Mouse (Mus musculus) kidney, embryonic 14.5 days (tissue): ENCODE measurements around the gene Olfr1450. TPM values are rescaled to one million over a fixed set of nuclear protein-coding genes. Genes with fewer than 3 reads are reported as not detected.
"Not testable (repeated sequence)": the region's sequence is repeated elsewhere in the genome, so short reads cannot be mapped to it uniquely, and the experiment has no call there.

Source experiments
- ATAC-seq: fragments of 200-750 bp; cut with Nextera tagmentation; 2 replicates; pipeline ENCODE4 v1.8.0; 2017; ENCODE audit warnings: moderate number of reproducible peaks, mild to moderate bottlenecking, moderate TSS enrichment, moderate library complexity; ENCODE audit not compliant: low FRiP score, low TSS enrichment
- H3K27ac ChIP-seq: fragments of 300-500 bp; sonication (generic); 2 replicates; pipeline ENCODE4 v1.5.1; 2014; ENCODE audit warnings: low read depth, mild to moderate bottlenecking, low read length, moderate library complexity, mixed read lengths
- H3K27me3 ChIP-seq: fragments of 300-500 bp; sonication (generic); 2 replicates; pipeline ENCODE4 v1.6.1; 2014; ENCODE audit warnings: mild to moderate bottlenecking, low read length; ENCODE audit not compliant: control insufficient read depth, insufficient read depth
- H3K36me3 ChIP-seq: fragments of 300-500 bp; sonication (generic); 2 replicates; pipeline ENCODE4 v1.6.1; 2014; ENCODE audit warnings: low read length, mixed read lengths; ENCODE audit not compliant: control insufficient read depth, insufficient read depth
- H3K4me1 ChIP-seq: fragments of 300-500 bp; sonication (generic); 2 replicates; pipeline ENCODE4 v1.6.1; 2014; ENCODE audit warnings: low read length, mixed read lengths; ENCODE audit not compliant: control insufficient read depth, insufficient read depth
- H3K4me2 ChIP-seq: fragments of 300-500 bp; sonication (generic); replicated peaks from 2 replicates; pipeline ENCODE4 v1.6.1; 2014; ENCODE audit warnings: low read depth, mild to moderate bottlenecking, low read length
- H3K4me3 ChIP-seq: fragments of 300-500 bp; sonication (generic); 2 replicates; pipeline ENCODE4 v1.5.1; 2014; ENCODE audit warnings: mild to moderate bottlenecking, low read length
- H3K9ac ChIP-seq: fragments of 300-500 bp; sonication (generic); 2 replicates; pipeline ENCODE4 v1.6.1; 2014; ENCODE audit warnings: low read depth, mild to moderate bottlenecking, low read length, moderate library complexity
- H3K9me3 ChIP-seq: fragments of 300-500 bp; sonication (generic); 2 replicates; pipeline ENCODE4 v1.6.1; 2016; ENCODE audit warnings: low read length; ENCODE audit not compliant: control insufficient read depth
- WGBS: fragments of 180-500 bp; shearing (Covaris S2); extraction: QIAGEN DNeasy Blood & Tissue Kit; methylation state at CpG from one replicate; pipeline ENCODE4 v1.1.7; 2014; 5-methylcytosine and 5-hydroxymethylcytosine counted together
- polyA plus RNA-seq: library from polyadenylated mRNA; unstranded; fragments of >200 nt; fragmentation: Nextera tagmentation; extraction: Ambion mirVana; gene quantifications from 2 replicates; pipeline ENCODE4 v1.2.1, GENCODE M21; 2014

Gene Olfr1450
- polyA plus RNA-seq: not detected in 2 replicates

DNA sequence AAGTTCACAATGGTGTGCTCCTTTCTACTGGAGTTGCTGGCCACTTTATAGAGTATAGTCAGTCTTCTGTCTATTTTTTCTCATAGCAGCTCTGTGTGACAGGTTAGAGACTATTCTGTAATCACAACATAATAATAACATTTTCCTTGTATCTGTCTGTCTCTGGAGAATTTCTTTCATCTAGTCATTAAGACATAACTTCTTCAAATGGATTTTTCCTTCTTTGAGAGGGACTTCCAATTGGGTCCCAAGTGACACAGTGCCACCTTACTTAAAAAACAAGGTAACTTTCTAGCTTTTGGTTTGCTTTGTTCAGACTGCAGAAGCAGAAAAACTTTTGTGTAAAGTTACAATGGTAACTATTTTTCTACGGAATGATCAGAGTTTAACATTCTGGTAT is at the start of gene Olfr1450:
Olfr1450 (plus strand) TSS at position 301 of the 400 bp plus-strand sequence.
- WGBS: 86% methylated on average over 1 of the region's 1 CpGs
- Histone ChIP-seq H3K27ac (no peak within 1 kb of the TSS), H3K36me3 (no peaks in the 10 kb centered on the region), H3K27me3 (no peaks in the 10 kb centered on the region), H3K4me2 (no peak within 1 kb of the TSS), H3K9ac (no peak within 1 kb of the TSS), H3K4me3 (no peak within 1 kb of the TSS), H3K9me3 (no peaks in the 10 kb centered on the region), H3K4me1 (no peaks in the 10 kb centered on the region)
- no peak for ATAC-seq

DNA sequence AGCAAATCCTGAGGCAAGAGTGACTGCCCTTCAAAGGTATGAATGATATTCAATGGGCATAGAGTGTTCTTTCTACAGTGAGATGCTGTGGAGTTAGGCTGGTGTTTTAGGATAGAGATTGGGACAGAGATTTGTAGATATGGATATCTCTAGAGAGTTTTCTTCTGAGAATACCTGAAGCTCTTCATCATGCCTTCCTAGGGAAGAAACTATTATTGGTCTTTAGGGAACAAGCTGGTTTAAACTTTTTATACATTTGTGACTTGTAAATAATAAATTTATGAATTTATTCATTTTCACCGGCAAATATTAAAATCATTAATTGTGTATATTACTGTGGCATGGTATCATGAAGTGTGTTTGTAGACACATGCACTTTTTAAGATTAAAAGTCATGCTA is 46.4 kb upstream of the Olfr1450 start, which contains the start of gene Olfr1447:
Olfr1447 (minus strand) TSS at position 101 of the 400 bp plus-strand sequence.
- H3K4me3 ChIP-seq: no peak within 1 kb of the TSS
- no peaks in the 10 kb centered on the region for H3K4me1 ChIP-seq
- H3K9ac ChIP-seq: no peak within 1 kb of the TSS
- H3K27ac ChIP-seq: no peak within 1 kb of the TSS
- no peaks in the 10 kb centered on the region for H3K36me3 ChIP-seq
- no peak for ATAC-seq
- WGBS: 90% methylated on average over 1 of the region's 1 CpGs
- H3K27me3 ChIP-seq: no peaks in the 10 kb centered on the region
- no peaks in the 10 kb centered on the region for H3K9me3 ChIP-seq
- no peak within 1 kb of the TSS for H3K4me2 ChIP-seq

DNA sequence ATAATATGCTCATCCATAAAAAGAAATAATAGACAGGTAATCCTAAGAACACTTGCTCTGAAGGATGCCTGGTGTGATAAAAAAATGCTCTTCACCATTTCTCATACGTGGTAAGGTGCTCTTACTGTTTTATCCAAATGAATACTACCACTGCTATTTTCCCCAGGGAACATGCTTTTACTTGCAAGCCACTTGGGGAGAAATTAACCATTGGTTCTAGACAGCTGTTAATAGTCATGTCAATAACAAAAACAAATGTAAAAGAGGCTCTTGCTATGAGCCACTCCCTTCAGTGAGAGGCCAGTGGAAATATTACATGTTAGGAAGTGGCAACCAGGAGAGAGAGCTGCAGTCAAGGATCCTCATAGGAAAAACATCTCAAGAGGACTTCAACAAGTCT is 25.7 kb upstream of the Olfr1450 start, which contains the start of gene Olfr1448:
Olfr1448 (minus strand) TSS at position 101 of the 400 bp plus-strand sequence.
- ATAC-seq: no peak
- no peaks in the 10 kb centered on the region for H3K9me3 ChIP-seq
- no peak within 1 kb of the TSS for H3K9ac ChIP-seq
- H3K36me3 ChIP-seq: no peaks in the 10 kb centered on the region
- no peak within 1 kb of the TSS for H3K4me2 ChIP-seq
- H3K27ac ChIP-seq: no peak within 1 kb of the TSS
- H3K4me3 ChIP-seq: no peak within 1 kb of the TSS
- H3K27me3 ChIP-seq: no peaks in the 10 kb centered on the region
- H3K4me1 ChIP-seq: no peaks in the 10 kb centered on the region
- WGBS: 81% methylated on average over 1 of the region's 1 CpGs

DNA sequence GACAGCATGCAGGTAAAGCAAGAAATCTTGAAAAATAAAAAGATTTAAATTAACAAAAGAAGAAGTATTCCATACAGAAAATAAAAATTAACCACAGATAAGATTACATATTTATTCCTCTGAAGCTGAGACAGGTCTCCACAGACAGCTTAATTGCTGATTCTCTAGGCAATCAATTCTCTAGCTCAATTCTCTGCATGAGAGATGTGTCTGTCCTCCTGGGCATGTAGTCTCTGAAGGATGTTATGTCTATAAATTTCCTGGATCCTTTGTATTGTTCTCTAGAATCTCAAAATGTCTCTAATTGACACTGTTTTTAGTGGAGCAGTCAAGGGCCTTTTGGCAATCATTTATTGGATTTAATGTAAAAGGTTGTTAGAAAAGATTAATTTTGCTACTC is 19.5 kb upstream of the Olfr1450 start, which contains the start of gene Olfr1449:
Olfr1449 (plus strand) TSS at position 301 of the 400 bp plus-strand sequence.
- no peaks in the 10 kb centered on the region for H3K27me3 ChIP-seq
- H3K4me1 ChIP-seq: no peaks in the 10 kb centered on the region
- no peaks in the 10 kb centered on the region; the same call in 1 of the 2 replicates for H3K9me3 ChIP-seq
- H3K27ac ChIP-seq: no peak within 1 kb of the TSS
- H3K4me2 ChIP-seq: no peak within 1 kb of the TSS
- ATAC-seq: no peak
- H3K36me3 ChIP-seq: no peaks in the 10 kb centered on the region
- no peak within 1 kb of the TSS for H3K9ac ChIP-seq
- no peak within 1 kb of the TSS for H3K4me3 ChIP-seq

DNA sequence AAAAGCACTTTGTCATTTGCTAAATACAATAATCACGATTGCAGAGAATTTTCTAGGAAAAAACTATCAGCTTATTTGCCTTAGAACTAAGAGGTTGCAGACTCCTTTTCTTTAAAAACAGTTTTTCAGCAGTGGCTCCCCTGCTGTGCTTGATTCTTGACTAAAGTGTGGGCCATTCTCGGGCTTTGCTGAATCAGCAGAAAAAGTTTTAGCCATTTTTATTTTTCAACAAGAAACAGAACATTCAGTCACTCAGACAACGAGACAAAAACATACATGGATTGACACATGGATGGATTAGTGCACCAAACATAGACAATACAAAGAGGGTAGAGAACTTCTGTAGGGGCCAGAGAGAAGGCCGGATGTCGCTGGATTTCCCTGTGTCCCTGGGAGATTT is 20.0 kb downstream of the Olfr1450 start:
- H3K36me3 ChIP-seq, ATAC-seq, H3K27ac ChIP-seq, H3K4me1 ChIP-seq, H3K9ac ChIP-seq, H3K4me2 ChIP-seq, H3K27me3 ChIP-seq, H3K4me3 ChIP-seq, H3K9me3 ChIP-seq: not testable (repeated sequence)
- WGBS: 80% methylated on average over 5 of the region's 5 CpGs

DNA sequence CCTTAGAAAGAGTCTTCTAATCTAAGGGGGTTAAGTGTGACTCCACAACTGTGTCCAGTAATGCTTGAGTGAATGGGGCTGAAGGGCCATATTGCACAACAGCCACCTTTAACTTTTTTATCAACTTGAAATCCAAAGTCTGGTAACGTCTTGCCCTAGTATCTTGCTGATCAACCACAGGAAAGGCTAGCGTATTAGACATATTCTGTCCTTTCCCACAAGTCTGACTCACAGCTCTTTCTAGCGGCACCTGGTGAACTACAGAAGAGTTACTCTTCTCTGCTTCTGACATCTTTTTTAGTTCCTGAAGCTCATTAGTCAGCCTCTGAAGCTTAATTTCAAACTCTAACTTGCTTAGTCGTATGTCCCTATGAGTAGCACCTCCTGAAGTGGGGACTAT is 42.3 kb downstream of the Olfr1450 start:
- not testable (repeated sequence) for H3K4me2 ChIP-seq, H3K9ac ChIP-seq, H3K27ac ChIP-seq, H3K4me3 ChIP-seq, H3K9me3 ChIP-seq, H3K36me3 ChIP-seq, ATAC-seq, H3K27me3 ChIP-seq, H3K4me1 ChIP-seq
- 98% methylated on average over 4 of the region's 4 CpGs for WGBS

DNA sequence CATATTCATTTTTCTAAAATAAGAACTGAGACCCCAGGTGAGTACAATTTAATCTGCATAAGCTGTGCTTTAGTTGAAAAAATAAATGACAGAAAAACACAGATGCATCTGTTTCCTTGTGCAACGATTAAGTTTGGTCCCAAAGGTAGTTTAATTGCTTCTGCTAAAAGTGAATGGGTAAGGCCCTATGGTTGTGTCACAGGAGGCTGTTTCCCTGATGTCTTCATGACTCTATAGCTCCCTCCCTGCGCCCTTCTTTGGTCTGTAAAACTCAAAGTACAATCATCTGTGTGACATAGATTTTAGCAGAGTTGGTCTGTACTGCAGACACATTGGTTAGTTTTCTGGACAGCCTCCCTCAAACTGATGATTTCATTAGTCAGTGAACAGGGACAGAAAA is 44.7 kb downstream of the Olfr1450 start, which contains the start of gene Olfr1451:
Olfr1451 (plus strand) TSS at position 301 of the 400 bp plus-strand sequence.
- H3K9ac ChIP-seq: no peak within 1 kb of the TSS
- no peak within 1 kb of the TSS for H3K4me2 ChIP-seq
- no peaks in the 10 kb centered on the region for H3K36me3 ChIP-seq
- no peaks in the 10 kb centered on the region for H3K4me1 ChIP-seq
- no peaks in the 10 kb centered on the region; the same call in 1 of the 2 replicates for H3K9me3 ChIP-seq
- H3K4me3 ChIP-seq: no peak within 1 kb of the TSS
- no peak for ATAC-seq
- no peaks in the 10 kb centered on the region for H3K27me3 ChIP-seq
- 77% methylated on average over 2 of the region's 2 CpGs for WGBS
- H3K27ac ChIP-seq: no peak within 1 kb of the TSS

Other genes starting within 250 kb of the Olfr1450 start
- 0.37 and 2.3 TPM in 2 replicates for gene Cntf, start 184.6 kb upstream of the Olfr1450 start, polyA plus RNA-seq
- 14.6 and 18.1 TPM in 2 replicates for gene Zfp91, start 154.1 kb upstream of the Olfr1450 start, polyA plus RNA-seq
- gene Lpxn, start 154.1 kb upstream of the Olfr1450 start, polyA plus RNA-seq: 0.97 and 1.6 TPM in 2 replicates
- gene Gm5244, start 103.6 kb upstream of the Olfr1450 start, polyA plus RNA-seq: not detected in 2 replicates
- gene Olfr1444, start 93.0 kb upstream of the Olfr1450 start, polyA plus RNA-seq: not detected in 2 replicates
- gene Olfr1445, start 66.4 kb upstream of the Olfr1450 start, polyA plus RNA-seq: not detected in 2 replicates
- not detected in 2 replicates for gene Olfr1446, start 56.7 kb upstream of the Olfr1450 start, polyA plus RNA-seq
- not detected in 2 replicates for gene Olfr1447, start 46.5 kb upstream of the Olfr1450 start, polyA plus RNA-seq
- not detected in 2 replicates for gene Olfr1448, start 25.8 kb upstream of the Olfr1450 start, polyA plus RNA-seq
- gene Olfr1449, start 19.4 kb upstream of the Olfr1450 start, polyA plus RNA-seq: not detected in 2 replicates
- not detected in 2 replicates for gene Olfr1451, start 44.8 kb downstream of the Olfr1450 start, polyA plus RNA-seq
- gene Olfr1453, start 78.1 kb downstream of the Olfr1450 start, polyA plus RNA-seq: not detected in 2 replicates
- not detected in 2 replicates for gene Olfr1454, start 110.4 kb downstream of the Olfr1450 start, polyA plus RNA-seq
- not detected in 2 replicates for gene Olfr1457, start 147.6 kb downstream of the Olfr1450 start, polyA plus RNA-seq
- not detected in 2 replicates for gene Olfr1458, start 156.5 kb downstream of the Olfr1450 start, polyA plus RNA-seq
- gene Olfr1459, start 199.3 kb downstream of the Olfr1450 start, polyA plus RNA-seq: not detected in 2 replicates
- not detected in 2 replicates for gene Olfr1461, start 212.7 kb downstream of the Olfr1450 start, polyA plus RNA-seq
- gene Olfr1462, start 235.5 kb downstream of the Olfr1450 start, polyA plus RNA-seq: not detected in 2 replicates